Mouse (Mus musculus) right cerebral cortex, postnatal 10 days (tissue): Measurements from ENCODE around the gene Pgc.

Experiments used
- DNase-seq, 2 experiments: peaks; one replicate each; pipeline ENCODE4 v3.0.0; 2021; ENCODE audit warnings: low spot score in 2 of 2

Gene Pgc

GRCm38 (mm10) chr17:47783445-47784223, 57.0 kb downstream of the Pgc start:
- no peak for DNase-seq
